Mouse (Mus musculus) neutrophil, adult 5-6 weeks (primary cell): ENCODE results near the gene Tubb2b. TPM values are rescaled to one million over a fixed set of nuclear protein-coding genes. Genes with fewer than 3 reads are reported as not detected.
A peak's percentile ranks its signal among the peaks of the same experiment; 100 is the strongest.

ENCODE experiments used
- ATAC-seq: fragments of 151-379, 151-347 bp; 2 replicates; pipeline ENCODE4 v1.8.0; 2017; ENCODE audit warnings: mild to moderate bottlenecking, moderate TSS enrichment; ENCODE audit not compliant: insufficient number of reproducible peaks, poor library complexity, low FRiP score, severe bottlenecking; ENCODE audit errors: extremely low read depth
- total RNA-seq: library from RNA; stranded (forward); fragments of 200-1000 nt; gene quantifications from 2 replicates; pipeline ENCODE4 v1.2.3, GENCODE M21; 2017

The Tubb2b gene
- total RNA-seq, result 3.8 and 6.5 TPM in 2 replicates

DNA sequence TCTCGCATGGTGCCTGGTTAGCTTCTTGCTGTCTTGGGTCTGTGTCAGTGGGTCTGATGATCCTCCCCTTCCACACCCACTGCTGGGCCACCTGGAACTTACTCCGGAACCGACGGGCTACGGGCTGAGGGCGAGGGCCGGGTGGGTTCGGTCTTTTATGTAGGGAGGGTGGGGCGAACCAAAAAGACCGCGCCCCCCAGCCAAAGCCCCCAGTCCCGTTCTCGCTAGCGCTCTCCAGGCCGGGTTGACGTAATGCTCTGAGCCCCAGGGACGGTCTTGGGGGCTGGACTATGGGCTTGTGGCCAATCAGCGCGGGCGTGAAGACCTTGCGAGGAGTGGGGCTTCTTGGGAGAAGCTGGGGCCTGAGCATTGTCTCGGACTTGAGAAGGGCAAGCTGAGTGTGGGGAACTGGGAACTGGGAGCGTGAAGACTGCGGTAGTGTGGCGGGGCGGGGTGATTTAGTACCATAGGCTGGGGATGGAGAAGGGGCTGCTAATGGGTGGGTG is at the start of gene Tubb2b:
Tubb2b (minus strand) TSS at position 241 of the 506 bp plus-strand sequence.
- ATAC-seq, result peak; percentile 51

DNA sequence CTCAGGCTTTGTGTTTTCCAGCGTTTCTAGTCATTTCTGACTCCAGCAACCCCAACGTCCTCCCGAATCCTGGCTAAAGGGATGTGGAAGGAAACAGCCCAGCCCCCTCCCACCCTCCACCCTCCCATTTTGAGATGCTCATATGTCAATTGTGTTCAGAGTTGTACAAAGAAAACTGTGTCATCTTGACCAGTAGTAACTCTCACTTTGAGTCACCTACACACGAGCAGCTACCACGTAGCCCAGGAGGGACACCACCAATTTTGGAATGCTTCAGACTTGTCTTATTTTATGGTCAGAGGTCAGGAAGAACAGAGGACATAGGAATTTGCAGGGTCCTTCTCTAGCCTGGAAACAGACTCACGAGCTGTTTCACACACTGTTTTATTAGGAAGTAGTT is 43.8 kb upstream of the Tubb2b start:
- ATAC-seq, result no peak

DNA sequence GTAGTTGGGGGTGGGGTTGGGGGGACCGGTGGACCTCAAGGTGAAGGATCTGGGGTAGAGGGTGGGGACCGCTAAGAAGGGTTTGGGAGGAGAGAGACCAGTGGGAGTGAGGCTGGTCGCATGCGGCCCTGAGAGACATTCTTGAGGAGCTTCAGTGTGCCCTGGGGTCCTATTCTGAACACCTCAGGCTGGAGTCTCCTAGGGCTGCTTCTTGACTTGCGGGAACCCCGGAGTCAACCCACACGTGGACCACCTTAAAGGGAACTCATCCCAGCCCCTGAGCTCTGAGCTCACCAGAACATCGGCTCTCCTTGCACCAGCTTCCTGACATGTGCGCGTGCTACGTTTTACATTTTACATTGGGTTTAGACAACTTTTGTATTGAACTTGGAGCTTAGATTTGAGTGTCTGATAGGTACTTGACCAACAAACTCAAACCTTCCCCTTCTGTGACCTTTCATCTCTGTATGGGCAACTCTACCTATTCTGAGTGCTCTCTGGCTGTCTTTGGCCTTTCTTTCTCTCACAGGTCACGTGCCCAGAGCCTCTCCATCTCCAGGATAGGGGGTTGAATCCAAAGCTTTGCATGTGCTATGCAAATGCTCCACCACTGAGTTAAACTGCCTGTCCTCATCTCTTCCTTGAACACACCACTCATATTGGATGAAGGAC is 33.2 kb upstream of the Tubb2b start:
- ATAC-seq, result no peak

DNA sequence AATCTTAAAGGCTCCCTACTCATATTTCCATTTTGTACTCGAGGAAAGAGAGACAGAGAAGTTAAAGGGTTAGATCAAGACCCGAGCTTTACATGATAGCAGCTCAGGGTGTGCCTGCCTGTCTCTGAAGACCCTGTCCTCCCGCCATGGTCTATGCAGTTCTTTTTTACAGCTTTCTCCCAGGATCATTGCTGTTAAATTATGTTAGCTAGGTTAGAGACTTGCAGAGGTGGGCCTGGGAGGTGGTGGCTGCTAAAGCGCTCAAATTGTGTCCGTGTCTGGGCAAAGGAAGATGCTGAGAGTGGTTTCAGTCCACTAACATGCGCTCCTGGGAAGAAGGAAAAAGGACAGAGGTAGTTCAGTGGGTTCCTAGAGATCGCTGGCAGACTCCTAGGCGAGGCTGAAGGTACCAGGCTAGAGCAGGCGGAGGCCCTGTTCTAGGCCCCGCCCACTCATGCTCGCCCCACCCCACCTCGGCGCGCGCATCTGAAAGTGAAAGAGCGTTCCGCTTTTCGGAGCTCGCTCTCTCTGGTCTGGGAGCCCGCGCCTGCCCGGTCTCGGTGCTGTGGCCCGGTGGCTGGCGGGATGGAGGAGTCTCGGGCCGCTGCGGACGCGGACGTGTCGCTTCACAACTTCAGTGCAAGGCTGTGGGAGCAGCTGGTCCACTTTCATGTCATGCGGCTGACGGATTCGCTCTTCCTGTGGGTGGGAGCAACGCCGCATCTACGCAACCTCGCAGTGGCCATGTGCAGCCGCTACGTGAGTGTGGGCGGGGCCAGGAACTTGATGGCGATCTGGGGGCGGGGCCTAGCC is 32.4 kb upstream of the Tubb2b start, which contains the start of gene Psmg4:
Psmg4 (plus strand) TSS at position 474 of the 813 bp plus-strand sequence.
- peak; percentile 89 for ATAC-seq

DNA sequence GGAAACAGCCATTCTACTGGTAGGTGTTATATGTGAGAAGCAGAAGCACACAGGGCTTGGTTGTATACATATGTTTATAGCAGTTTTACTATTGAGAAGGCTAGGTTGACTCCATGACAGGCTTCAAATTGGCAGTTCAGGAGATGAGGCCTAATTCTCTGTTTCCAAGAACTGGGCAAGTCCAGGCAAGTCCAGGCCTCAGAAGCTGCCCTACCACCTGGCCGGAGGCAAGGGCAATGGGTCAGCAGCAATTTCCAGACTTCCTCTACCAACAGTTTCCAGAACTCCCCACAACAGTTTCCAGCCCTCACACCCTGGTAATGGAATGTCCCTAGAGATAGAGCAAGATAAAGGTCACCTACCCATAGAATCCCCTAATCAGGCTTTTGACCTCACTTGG is 29.7 kb upstream of the Tubb2b start:
- no peak for ATAC-seq

DNA sequence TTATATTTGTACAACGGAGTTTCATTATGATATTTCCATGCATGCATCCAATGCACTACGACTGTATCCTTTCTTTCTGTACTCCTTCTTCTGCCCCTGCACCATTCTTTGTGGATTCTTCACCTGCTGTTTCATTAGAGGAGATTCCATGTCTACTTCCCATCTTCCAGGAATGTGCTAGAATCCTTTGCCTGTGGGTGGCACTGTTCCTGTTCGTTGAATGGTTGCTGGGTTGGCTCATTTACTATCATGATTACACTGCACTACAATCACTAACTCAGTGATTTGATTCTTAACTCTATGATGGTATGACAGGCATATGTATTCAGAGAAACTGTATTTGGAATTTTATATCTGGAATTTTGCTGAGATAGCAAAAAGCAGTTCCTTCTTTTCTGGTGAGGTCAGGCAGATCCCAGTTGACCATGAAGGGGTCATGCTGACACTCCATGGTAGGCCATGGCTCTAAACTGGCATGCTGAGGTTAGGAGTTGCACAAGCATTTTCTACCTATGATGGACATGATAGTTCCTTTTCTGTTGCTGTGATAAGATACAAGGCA is 27.4 kb upstream of the Tubb2b start:
- no peak for ATAC-seq

DNA sequence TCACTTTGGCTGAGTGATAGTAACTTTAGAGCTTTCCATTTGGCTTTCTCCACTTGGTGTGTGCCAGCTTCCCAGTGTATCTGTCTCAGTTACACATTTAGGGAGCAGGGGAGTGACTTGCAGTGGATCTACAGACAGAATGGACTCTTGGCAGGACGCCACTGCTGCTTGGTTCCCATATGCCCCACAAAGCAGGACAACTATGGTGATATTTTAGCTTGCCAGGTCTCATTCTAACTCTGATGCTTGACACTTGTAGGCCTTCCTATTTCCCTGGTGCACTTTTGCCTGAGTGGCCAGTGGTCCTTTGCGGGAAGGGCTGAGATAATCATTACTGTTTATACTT is 26.5 kb upstream of the Tubb2b start:
- ATAC-seq, result no peak

DNA sequence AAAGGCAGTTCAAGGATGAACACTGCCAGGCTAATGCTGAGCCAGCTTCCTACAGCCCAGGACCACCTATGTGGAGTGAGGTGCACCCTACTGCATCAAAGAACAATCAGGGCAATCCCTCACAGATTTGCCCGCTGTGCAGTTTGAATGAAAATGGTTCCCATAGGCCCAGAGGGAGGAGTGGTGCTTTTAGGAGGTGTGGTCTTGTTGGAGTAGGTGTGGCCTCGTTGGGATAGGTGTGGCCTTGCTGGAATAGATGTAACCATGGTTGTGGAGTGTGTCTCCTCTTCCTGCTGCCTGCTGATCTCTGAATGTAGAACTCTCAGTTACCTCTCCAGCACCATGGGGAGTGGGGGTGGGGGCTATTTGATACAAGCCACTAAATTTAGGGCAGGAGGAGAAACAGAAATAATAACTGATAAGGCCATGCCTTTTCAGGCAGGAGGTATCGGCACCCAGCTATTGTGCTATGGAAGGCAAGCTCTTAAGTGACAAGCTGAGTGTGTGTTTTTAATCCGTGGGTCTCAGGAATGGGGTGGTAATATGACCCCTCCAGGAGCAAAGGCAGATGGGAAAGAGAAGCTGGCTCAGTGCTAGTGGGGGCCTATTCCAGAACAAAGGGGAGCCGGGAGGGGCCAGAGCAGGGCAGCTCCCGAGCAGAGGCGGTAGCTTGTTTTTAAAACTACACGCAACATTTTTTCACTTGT is 26.0 kb upstream of the Tubb2b start:
- no peak for ATAC-seq

DNA sequence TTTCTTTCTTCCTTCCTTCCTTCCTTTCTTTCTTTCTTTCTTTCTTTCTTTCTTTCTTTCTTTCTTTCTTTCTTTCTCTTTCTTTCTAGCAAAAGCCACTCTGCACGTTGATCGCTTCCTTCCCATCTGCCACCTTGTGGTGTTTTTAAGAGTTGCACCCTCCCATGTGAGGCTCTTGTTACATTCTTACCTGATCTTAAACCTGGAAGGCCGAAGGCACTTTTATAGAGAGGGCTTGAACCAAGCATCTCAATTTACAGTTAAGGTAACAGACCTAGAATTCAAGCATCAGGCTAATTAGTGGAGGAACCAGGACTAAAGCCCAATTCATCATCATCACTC is 24.6 kb upstream of the Tubb2b start:
- peak; percentile 57; the same call in 1 of the 2 replicates for ATAC-seq

DNA sequence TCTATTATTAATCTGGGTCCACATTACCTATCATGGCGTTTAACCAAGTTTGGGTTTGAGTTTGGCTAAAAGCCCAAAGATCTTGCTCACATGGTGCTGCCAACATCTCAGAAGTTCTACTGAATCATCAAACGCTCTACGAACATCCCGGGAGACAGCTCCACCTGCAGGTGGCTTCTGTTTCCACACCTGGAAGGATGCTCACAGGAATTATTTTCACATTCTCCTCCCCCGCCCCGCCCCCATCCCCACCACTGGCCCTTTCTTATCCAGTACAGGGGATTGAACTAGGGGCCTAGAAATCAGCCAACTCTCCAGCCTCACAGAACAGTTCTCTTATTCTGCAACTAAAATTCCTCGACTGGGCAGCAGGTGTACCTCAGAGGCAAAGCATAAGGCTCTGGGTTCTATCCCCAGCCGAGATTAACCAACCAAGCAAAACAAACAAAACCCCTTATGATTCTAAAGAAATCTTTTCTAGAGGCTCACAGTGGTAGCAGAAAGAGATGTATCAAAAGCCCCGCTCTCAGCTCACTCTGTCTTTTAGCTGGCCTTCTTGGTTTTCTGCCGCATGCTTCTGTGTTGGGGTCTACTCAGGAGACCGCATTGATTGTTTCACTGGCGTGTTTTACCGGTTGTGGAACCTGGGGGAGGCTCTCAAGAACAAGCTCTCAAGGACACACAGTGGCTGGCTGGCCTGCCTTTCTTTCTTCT is 24.1 kb upstream of the Tubb2b start:
- ATAC-seq, result peak; percentile 67; the same call in 1 of the 2 replicates

DNA sequence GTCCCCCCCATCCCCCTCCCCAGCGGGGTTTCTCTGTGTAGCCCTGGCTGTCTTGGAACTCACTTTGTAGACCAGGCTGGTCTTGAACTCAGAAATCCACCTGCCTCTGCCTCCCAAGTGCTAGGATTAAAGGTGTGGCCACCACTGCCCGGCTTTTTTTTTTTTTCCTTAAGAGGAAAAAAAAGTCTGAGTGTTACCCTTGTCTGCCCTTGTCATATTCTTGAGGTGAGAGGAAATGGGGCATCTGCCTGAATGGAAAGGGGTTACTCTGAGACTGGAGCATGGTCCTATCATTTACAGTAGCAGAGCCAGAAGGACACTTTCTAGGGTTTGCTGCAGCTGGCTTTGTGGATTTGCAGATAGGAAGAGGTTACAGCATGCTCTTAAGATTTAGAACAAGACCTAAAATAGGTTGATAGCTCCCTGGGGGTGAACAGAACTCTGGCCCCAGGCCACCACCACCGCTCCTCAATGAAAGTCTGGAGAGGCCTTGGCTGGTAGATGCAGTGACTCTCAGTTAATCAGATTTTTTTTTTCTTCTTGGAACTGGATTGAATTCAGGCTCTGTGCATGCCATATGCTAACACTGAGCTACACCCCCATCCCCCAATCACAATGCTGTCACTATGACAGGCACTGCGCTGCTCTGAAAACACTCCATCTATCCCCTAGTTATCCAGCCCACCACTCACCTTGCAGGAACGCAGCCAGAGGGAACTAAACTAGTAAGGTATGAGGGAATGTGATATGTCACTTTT is 23.2 kb upstream of the Tubb2b start:
- ATAC-seq, result no peak

DNA sequence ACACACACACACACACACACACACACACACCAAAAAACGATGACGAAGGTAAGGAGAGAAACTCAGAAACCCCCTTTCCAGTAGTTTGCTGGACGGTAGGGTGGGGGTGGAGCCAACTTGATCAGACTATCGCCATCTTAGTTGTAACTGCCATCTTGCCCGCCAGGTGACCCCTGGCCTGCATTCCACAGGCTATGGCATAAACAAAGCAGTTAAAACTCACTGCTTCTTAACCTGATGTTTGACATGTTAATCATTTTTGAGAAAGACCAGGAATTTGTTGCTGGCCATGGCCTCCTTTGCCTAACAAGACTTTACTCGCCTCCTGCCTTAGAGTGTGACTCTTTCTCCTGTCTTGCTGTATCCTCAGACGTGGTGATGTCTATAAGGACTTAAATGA is 22.4 kb upstream of the Tubb2b start:
- no peak for ATAC-seq

DNA sequence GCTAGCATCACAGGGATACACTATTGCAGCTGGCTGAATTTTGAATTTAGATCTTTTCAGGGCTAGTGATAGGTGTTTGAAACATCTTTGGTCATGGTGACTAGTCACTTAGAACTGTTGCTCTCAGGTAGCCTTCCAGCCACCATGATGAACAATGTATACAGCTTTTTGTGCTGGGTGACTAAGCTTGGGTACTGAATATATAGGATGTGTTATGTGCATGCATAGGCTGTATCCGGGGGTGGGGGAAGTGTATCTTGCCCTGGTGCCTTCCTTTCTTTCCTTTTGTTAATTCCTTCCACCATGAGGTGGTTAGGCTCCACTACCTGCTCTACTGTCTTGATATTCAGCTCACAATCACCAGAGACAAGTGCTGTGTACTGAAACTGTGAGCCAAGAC is 21.2 kb upstream of the Tubb2b start:
- ATAC-seq, result no peak

DNA sequence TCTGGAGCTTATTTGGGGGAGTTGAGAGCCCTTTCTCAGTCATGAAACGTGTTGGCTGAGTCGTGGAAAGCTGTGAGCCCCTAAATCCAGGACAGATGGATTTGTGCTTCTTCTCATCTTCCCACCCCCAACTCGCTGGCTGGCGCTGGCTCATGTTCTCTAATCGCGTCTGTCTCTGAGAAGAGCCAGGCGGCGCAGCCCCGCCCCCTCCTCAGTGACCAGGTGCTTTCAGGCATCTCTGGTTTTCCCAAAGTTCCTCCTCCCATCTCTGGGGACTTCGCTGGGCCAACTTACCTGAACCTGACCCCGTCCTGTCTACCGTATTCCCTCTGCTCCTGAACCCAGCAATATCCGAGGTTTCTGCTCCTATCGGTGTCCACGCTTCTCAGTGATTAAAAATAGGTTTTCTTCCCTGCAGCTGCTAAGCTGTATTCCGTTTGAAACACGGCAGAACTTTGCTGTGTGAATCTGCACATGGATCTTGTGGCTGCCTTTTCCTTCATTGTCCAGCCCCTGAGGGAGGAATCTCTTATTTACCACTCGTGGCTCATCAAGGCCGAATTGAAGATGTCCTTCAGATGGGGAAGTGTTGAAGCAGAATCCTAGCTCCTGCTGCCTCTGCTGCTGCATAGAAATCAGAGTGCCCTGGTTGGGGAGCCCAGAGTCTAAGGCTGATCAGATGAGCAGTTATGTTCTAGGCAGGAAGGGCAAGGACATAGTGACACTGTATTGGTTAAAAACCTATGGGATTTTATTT is 20.2 kb upstream of the Tubb2b start:
- ATAC-seq, result no peak

DNA sequence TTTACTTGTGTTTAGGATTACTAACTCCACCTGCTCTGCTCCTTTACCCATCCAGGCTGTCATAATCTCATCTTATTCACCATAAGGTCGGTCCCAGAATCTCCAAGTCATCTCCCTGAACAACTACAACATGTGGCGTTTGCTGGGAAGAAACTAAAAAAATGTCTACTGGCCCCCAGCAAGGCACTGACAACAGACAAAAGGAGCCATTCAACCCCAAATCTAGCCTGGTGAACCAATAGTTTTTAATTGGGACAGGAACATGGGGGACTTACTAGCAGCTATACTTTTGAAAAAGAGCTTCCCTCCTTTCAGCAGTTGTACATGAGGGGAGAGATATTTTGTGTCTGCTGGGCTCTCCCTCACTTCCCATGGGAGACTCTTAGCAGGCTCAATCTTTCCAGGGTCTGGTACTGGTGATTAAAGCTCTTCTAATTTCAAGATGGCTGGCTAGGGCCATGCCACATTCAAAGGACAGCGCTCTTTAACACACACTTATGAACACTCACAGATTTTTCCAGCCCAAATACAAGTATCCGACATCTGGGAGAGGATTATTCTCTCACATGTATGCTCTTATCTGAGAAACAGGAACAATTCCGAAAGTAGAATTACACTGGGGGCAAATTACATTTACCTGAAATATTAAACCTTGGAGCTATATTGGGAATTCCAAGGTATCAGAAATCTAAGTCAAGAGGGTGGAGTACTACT is 19.4 kb upstream of the Tubb2b start:
- no peak for ATAC-seq

DNA sequence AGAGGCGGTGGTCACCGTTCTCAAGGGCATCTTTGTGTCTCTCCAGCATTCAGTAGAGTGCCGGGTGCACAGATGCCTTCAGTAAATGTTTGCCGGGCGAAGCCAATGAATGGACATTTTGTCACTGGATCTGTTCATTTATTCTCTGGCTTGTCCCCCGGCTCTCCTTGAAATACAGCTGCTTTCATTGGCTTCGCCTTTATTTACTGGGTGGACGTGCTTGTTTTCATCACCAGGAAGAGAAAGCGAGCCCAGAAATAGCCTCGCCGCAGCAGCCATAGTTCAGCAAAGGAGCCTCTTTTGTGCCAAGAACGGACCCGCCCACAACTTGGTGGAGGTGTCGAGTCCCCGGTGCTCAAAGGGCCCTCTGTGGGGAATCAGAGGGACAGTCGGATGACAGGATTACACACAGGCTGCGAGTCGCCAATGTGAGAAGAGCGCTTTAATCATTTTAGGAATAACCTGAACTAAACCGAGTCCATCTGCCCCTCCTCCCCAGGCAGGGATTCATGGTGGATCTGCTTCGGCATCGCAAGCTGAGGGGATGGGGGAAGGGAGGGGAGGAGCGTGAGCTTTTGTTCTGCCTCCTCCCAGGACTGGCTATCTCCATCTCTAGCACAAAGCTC is 18.6 kb upstream of the Tubb2b start:
- peak; percentile 31; the same call in 1 of the 2 replicates for ATAC-seq
